11 mouse cellular contexts compared by ENCODE assay signal in the genomic region with DNA sequence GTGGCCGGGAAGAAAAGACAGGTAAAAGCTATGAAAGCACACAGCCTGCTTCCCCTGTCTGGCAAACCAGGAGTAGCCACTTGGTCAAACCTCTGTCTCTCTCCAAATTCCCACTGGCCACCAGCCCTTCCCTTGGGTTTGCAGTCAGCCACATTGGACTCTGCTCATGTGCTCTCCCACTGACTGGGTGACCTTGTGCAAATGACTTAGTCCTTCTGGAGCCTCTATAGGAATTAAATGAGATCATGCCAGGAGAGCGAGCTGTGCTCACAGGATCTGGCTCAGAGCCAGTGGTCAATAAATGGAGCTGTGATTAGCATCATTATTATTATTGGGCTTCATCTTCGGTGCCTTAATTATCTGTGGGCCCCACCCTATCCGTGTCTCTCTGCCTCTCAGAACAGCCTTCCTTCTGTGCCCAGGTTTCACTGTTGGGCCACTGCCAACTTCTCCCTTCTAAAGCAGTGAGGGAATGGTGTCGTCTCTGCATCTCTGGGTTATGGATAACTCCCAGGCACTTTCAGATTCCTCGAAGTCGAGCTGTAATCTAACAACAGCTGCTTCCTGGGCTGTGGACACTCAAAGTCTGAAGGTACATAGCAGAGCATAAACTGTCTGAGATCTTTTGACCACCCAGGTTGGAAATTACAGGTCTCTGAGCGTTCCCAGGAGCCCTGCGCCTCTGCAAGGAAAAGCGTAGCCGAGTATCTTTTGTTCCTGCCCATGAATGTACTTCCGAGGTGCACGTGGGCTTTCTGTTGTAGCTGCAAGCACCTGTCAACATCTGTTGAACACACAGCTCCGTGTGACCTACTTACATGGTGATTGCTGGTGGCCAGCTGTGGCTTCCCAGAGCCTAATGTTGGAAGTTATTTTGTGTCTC.
DNase-seq lines count a peak whose midpoint lies in the region; ATAC-seq and TF ChIP-seq lines count a peak whose summit lies in the region.
"Had no signal": no experiment of that assay in that cellular context is flagged by ENCODE, and none has a peak within 500 bp of the region (broad histone marks: within the 10 kb centered on the region; RNA-seq: fewer than 3 reads in every experiment).

No protein-coding gene starts in this region.

- H3K27me3 ChIP-seq in embryonic facial prominence, embryonic 14.5 days (replicated peaks; ENCODE audit: control insufficient read depth, insufficient read depth, low read length): no peaks in the 10 kb centered on the region
- H3K27me3 ChIP-seq in embryonic facial prominence, embryonic 10.5 days (replicated peaks; ENCODE audit: low read depth, poor library complexity, severe bottlenecking): no peaks in the 10 kb centered on the region
- H3K27me3 ChIP-seq in lung, embryonic 14.5 days (ENCODE audit: insufficient read depth, low read length): no peaks in the 10 kb centered on the region
- H3K27me3 ChIP-seq: limb, embryonic 12.5 days had no signal

- no peak overlapping the region for H3K27ac ChIP-seq in embryonic facial prominence, embryonic 14.5 days (replicated peaks; ENCODE audit: low read depth, low read length)
- no peak overlapping the region for H3K27ac ChIP-seq in embryonic facial prominence, embryonic 10.5 days (replicated peaks)
- H3K27ac ChIP-seq in lung, embryonic 14.5 days (ENCODE audit: low read depth): no peak overlapping the region
- H3K27ac ChIP-seq: limb, embryonic 12.5 days had no signal

- H3K4me3 ChIP-seq in embryonic facial prominence, embryonic 14.5 days (ENCODE audit: low read depth, low read length): no peak overlapping the region
- H3K4me3 ChIP-seq in embryonic facial prominence, embryonic 10.5 days: no peak overlapping the region
- no peak overlapping the region for H3K4me3 ChIP-seq in lung, embryonic 14.5 days (ENCODE audit: low read depth, low read length)
- H3K4me3 ChIP-seq: limb, embryonic 12.5 days; myocyte had no signal

- 60% methylated on average over 14 of the region's 14 CpGs for WGBS in embryonic facial prominence, embryonic 14.5 days
- 86% methylated on average over 14 of the region's 14 CpGs for WGBS in embryonic facial prominence, embryonic 10.5 days
- 53% methylated on average over 14 of the region's 14 CpGs for WGBS in lung, embryonic 14.5 days

- no peaks in the 10 kb centered on the region for H3K36me3 ChIP-seq in embryonic facial prominence, embryonic 14.5 days (ENCODE audit: control insufficient read depth, insufficient read depth, low read length)
- no peaks in the 10 kb centered on the region for H3K36me3 ChIP-seq in embryonic facial prominence, embryonic 10.5 days (replicated peaks)
- no peaks in the 10 kb centered on the region for H3K36me3 ChIP-seq in lung, embryonic 14.5 days (ENCODE audit: insufficient read depth)
- H3K36me3 ChIP-seq: limb, embryonic 12.5 days had no signal

- peaks cover 6% of the 10 kb centered on the region; the same call in 1 of the 2 replicates for H3K4me1 ChIP-seq in embryonic facial prominence, embryonic 14.5 days (ENCODE audit: control insufficient read depth, insufficient read depth, low read length)
- no peaks in the 10 kb centered on the region for H3K4me1 ChIP-seq in embryonic facial prominence, embryonic 10.5 days
- no peaks in the 10 kb centered on the region for H3K4me1 ChIP-seq in lung, embryonic 14.5 days (ENCODE audit: insufficient read depth)

- no peak overlapping the region for H3K4me2 ChIP-seq in embryonic facial prominence, embryonic 14.5 days (ENCODE audit: low read depth, low read length)
- H3K4me2 ChIP-seq in lung, embryonic 14.5 days: no peak overlapping the region
- H3K4me2 ChIP-seq: limb, embryonic 12.5 days had no signal

- ATAC-seq in embryonic facial prominence, embryonic 14.5 days (ENCODE audit: low read depth): 0 out of 2 replicates have a peak, but pooled peaks have one; percentile 26
- ATAC-seq in lung, embryonic 14.5 days (ENCODE audit: insufficient read depth): no peak; the same call in 1 of the 2 replicates
- ATAC-seq: forebrain, postnatal 0 days had no signal

- no peak overlapping the region for H3K9ac ChIP-seq in embryonic facial prominence, embryonic 14.5 days (ENCODE audit: low read depth, low read length)
- no peak overlapping the region for H3K9ac ChIP-seq in lung, embryonic 14.5 days
- H3K9ac ChIP-seq: forebrain, postnatal 0 days; limb, embryonic 12.5 days had no signal

- no peaks in the 10 kb centered on the region for H3K9me3 ChIP-seq in embryonic facial prominence, embryonic 14.5 days (ENCODE audit: control insufficient read depth, low read length)
- no peaks in the 10 kb centered on the region for H3K9me3 ChIP-seq in embryonic facial prominence, embryonic 10.5 days
- no peaks in the 10 kb centered on the region for H3K9me3 ChIP-seq in lung, embryonic 14.5 days (ENCODE audit: low read depth, low read length)
- H3K9me3 ChIP-seq: limb, embryonic 12.5 days had no signal

- TF ChIP-seq CTCF in lung, embryonic 14.5 days (IDR thresholded peaks at IDR 0.05; ENCODE audit: low read depth): no peak

- peak; percentile 14 for DNase-seq in embryonic facial prominence, embryonic 14.5 days (ENCODE audit: low spot score)
- DNase-seq in embryonic facial prominence, embryonic 10.5 days (ENCODE audit: low spot score): no peak
- DNase-seq in lung, embryonic 14.5 days: peak; percentile 22
- no peak for DNase-seq in lung, adult 18-20 months
- DNase-seq in heart, postnatal 4 days: peak; percentile 11
- DNase-seq in thymus, postnatal 10 days (ENCODE audit: low spot score in 2 of 2): peak; percentile 49 to 62
- DNase-seq in gastrocnemius, postnatal 25 days: no peak
- DNase-seq in right cerebral cortex, postnatal 36 days (ENCODE audit: low spot score in 2 of 2): no peak
- DNase-seq: forebrain, postnatal 0 days had no signal

Comparison
In these comparisons a context has a peak if more than half of its experiments do, and no peak if none do; other contexts are left out.
1. DNase-seq: peak in embryonic facial prominence, embryonic 14.5 days (single experiment), lung, embryonic 14.5 days (single experiment), heart, postnatal 4 days (single experiment) and thymus, postnatal 10 days (2 of 2); none in embryonic facial prominence, embryonic 10.5 days (single experiment), lung, adult 18-20 months (0 of 2), gastrocnemius, postnatal 25 days (single experiment) and right cerebral cortex, postnatal 36 days (0 of 2).